Mouse (Mus musculus) layer of hippocampus, postnatal 36 days (tissue): ENCODE results near the gene Tmsb15b2. TPM values are rescaled to one million over a fixed set of nuclear protein-coding genes. Genes with fewer than 3 reads are reported as not detected.
"Not testable (repeated sequence)": the region's sequence is repeated elsewhere in the genome, so short reads cannot be mapped to it uniquely, and the experiment has no call there.

ENCODE experiments used
- DNase-seq, 2 experiments: peaks; one replicate each; pipeline ENCODE4 v3.0.0; 2022
- total RNA-seq, 2 experiments: library from RNA; stranded (reverse); gene quantifications; 2 replicates each; pipeline ENCODE4 v1.2.3; 2021

Tmsb15b2 gene
- total RNA-seq: 10 to 100 TPM; 17.8 to 19.9 TPM

DNA sequence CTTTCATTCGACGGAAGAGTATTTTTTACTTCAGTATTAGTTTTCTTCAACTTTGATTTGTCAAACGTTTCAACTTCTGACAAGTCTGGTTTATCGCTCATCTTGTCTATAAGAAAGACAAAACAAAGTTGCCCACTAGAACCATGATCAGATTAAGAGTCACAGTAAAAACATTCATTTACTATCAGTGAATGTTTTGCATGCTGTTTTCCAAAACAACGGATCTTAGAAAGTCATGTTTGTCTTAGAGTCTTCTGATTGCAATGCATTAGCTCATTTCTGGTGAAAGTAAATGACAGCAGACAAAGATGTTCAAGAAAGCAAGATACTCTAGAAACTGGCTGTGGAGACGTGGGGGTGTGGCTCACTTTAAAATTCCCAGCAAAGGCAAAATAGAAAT lies at the start of gene Tmsb15b2:
TSS of gene Tmsb15b2 (minus strand) at position 101 of the 400 bp plus-strand sequence.
- DNase-seq: not testable (repeated sequence)

DNA sequence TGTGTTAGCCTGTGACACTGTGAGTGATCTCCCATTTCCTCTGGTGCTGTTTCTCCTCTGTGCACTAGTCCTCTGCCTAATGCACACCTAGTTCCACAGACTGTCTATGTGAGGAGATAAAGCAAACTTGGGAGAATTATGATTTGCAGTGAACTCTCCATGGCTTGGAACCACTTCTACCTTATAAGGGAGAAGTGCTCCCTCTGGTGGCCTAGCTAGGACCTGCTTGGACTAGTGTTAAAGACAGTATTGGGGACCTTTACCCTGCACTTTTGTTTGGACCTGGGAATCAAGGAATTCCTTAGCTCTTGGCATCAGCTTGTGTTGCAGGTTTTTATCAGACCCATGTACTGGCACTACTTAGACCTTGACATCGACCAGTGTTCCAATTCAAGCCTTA lies 44.0 kb upstream of the Tmsb15b2 start:
- DNase-seq: peak; percentile 20 to 38

DNA sequence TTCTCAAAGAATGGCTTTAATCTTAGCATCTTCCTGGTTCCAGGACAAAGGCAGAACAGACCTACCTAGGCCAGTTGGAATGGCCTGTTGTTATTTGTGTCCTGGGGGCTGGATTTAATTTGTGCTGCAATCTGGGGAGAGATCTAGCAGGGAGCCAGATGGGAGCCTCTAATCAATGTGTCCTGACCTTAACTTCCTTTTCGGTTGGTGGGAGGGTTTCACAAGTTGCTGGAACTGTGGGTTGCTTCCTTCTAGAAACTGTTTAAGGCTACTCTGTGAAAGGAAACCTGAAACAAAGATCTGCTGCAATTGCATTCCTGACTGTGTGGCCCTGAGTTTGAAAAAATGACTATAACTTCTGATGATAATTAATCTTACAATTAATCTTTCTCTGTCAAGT lies 42.4 kb upstream of the Tmsb15b2 start:
- no peak for DNase-seq

DNA sequence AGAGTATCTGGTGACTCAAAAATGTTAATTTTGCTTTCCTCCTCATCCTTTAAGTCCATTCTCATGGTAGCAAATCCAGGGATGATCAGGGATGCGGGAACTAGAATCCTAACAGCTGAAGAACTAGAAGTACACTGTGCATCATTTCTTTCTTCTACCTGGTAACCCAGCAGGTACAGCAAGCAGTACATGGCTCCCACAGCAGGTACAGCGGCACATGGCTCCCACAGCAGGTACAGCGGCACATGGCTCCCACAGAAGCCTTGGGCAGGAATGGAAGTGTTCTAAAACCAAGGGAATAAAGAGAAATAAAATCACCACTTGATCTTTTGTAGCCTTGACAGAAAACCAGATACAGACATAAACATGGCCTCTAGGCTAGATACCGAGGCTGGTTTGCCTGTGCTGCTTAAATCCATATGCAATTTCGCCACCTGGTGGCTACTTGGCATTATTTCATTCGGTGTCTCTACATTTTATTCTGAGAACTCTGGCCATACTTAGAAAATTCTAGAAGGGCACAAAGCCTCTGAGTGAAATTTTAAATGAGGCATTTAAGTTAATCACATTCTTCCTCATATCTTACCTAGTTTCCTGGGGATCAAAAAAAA lies 39.9 kb upstream of the Tmsb15b2 start:
- peak; percentile 21 to 27 for DNase-seq

DNA sequence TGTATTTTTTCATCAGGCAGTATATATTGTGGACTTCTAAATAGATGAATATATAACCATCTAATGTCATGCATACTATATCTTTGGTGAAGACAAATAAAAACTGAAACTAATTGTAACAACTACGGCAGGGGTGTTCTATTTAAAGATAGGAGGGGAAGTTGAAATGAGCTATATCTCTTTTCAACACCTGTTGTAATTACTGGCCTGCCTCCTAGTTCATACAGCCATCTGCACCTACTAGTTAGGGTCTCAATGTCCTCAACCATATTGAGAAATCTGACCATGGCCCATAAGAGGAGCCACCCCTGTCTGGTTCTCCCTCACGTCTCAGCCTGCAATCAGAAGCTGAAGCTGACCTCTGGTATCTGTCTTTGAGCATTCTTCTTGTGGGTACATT lies 21.0 kb upstream of the Tmsb15b2 start:
- DNase-seq: no peak

DNA sequence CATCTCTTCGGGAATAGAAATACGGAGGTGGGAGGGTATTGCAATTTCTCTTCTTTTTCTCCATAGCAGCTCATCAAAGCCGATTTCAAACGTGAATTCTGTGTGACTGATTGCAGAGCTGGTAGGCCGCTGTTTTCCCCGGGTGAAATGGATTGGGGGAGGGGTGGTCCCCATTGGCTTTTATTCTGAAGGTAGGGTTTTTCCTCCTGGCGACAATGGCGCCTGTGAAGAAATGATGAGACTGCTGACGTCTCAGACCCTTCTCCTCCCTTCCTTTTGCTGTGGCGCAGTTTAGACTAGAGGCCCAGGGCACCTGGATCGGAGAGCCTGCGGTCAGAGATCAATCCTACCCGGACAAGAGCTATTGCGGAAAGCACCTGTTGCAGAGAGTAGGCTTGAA lies 18.3 kb upstream of the Tmsb15b2 start:
- no peak for DNase-seq

DNA sequence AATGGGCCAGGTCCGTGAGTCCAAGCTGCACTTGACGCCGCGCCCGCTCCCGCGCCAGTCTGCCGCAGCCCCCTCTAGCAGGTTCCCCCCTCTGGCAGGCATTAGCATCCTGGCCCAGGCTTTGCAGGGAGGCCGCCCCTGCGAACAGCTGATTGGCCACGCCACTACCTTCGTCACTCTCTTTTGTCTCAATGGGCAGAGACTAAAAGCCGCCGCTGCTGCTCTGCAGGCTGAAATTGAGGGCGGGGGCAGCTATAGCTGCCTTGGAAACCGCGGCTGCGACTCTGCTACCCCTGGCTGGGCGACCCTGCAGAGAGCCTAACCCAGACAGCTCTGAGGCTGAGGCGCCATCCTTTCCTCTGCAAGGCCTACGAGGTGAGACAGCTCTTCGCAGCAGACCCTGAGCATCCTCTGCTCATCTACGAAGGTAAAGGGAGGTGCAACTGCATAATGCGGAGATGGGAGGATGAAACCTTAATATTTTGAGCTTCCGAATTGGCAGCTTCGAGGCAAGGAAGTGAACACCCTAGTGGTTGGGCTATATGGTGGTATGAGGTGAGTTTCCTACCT lies 17.8 kb upstream of the Tmsb15b2 start, which contains the start of gene Zcchc18:
TSS of gene Zcchc18 (plus strand) at position 178 of the 570 bp plus-strand sequence.
- peak; percentile 79 to 85 for DNase-seq

DNA sequence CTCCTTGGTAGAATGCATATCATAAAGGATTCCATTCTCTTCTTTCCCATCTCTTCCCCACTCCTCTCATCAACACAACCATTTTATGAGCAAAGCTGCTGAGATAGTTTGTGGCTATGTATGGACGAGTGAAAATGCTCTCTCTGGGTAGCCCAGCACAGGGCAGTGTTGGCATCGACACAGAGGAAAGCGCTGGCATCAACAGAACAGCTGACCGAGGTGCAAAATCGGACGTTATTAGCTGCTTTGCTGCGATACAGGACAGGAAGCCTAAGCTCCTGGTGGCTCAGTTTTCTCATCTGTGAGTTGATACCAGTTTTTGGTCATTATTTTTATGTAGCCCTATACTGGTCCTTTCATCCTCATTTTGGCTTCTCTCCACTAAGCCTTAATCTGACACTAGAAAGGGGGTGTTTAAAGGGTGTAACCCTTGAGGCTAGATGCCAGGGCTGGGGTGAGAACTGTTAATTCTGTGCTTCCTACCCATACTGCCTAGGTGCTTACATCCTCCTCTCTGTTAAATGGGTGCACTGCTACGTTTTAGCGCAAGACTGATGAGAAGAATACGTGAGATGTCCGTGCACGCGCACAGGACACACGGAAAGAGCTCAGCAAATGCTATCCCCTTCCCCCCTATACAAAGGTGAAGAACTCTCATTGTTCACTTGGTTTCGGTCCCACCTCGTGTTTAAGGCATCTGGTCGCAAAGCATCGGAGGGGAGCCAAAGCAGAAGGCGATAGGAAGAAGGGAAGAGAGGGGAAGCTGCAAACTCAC lies 17.1 kb upstream of the Tmsb15b2 start:
- no peak for DNase-seq

DNA sequence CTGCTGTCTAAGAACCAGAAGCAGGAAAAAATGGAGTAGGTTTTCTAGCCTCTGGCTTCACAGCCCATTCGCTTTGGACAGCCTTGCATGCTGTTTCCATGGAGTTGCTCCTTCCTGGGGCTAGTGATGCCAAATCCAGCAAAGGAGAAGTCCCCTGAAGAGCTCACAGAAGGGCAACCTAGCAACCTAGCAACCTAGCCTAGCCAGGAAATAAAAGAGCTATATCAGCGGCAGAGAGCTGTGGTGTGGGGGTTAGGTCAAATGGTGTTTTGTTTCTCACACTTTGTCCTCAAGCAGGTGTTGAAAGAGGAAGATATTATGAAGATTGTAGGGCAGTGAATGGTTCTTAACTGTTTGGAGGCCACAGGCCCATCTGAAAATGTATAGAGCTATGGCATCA lies 16.0 kb upstream of the Tmsb15b2 start:
- DNase-seq: no peak

DNA sequence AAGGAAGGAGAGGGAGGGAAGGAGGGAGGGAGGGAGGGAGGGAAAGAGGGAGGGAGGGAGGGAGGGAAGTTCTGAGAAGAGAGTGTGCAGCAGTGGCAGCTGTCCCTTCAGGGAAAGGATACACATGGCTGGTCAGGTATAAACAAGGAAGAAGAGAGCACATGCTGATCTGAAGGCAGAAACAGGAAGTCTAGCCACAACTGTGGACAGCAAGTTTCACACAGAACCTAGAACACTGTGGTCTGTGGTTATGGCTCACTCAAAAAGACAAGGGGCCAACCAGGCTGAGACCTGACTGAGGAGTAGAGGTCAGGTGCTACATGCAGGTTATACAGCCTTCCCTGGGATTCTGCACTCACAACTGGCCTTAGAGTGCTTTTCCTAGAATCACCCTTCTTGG lies 10.7 kb upstream of the Tmsb15b2 start:
- DNase-seq: no peak

DNA sequence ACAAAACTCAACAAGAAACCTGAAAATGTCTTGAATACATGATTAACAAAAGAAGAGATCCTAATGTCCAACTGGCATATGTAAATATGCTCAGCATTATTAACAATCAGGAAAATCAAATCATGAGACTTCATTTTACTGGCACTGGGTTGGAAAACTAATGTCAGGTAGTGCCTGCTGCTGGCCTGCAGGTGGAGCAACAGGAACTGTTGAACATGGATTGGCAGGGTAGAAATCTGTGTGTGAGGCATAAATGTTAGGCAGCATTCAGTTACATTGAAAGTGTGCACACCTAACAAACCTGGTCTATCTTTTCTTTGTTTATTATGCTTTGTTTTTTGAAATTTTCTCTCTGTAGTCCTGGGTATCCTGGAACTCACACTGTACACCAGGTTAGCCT lies 3.3 kb upstream of the Tmsb15b2 start:
- no peak for DNase-seq

DNA sequence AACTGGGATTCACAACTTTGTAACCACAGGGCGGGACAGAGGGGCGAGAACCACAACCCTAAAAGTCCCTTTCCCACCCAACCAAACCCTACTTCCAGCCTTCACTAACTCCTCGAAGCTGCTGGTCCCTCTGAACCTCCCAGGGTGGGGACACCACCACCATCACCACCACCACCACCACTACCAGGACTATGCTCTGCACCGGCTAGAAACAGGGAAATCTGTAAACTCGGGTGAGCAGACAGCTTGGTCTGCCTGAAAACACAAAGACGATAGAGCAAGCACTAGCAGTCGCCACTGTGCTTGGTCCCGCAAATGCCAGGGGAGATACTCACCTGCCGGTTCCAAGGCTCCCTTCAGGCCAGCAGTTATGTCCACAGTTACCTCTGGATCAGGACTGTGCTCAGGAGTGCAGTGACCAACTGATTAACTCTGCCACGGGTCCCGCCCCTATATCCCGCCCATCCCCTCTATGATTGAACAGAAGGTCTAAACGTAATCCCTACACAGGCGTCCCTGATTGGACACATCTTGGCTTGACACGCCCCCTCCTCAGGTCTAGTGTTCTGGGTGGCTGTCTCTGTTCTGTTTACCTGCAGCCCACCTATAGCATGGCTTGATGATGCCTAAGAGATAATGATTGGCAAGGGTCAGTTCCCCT lies 1.3 kb upstream of the Tmsb15b2 start, which contains the start of the genes Tmsb15l and Tmsb15b1:
TSS of gene Tmsb15l (minus strand) at position 446 of the 661 bp plus-strand sequence.
TSS of gene Tmsb15b1 (minus strand) at position 451 of the 661 bp plus-strand sequence.
- DNase-seq: peak; percentile 28 to 70

DNA sequence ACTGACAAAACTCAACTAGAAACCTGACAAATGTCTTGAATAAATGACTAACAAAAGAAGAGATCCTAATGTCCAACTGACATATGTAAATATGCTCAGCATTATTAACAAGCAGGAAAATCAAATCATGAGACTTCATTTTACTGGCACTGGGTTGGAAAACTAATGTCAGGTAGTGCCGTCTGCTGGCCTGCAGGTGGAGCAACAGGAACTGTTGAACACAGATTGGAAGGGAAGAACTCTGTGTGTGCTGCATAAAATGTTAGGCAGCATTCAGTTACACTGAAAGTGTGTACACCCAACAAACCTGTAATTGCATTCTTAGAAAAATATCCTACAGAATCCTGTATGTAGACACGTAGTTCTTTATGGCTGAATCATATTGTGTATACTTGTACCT lies 15.6 kb downstream of the Tmsb15b2 start:
- DNase-seq: no peak

DNA sequence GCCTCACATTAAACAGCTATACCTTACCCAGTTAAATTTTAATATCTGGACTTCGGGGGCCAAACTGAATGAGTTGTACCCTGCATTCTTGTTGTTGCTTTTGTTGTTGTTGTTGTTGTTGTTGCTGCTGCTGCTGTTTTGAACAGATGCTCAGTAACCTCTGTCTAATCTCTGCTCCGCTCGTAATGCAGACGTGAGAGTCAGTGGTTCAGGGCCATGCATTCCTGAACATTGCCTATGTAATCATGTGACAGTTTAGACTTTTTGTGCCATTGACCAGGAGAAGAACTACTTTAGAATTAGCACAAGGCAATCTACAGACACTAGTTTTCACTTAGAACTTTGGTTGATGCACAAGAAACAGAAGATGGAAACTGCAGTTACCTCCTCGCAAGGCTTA lies 17.0 kb downstream of the Tmsb15b2 start:
- DNase-seq: not testable (repeated sequence)

DNA sequence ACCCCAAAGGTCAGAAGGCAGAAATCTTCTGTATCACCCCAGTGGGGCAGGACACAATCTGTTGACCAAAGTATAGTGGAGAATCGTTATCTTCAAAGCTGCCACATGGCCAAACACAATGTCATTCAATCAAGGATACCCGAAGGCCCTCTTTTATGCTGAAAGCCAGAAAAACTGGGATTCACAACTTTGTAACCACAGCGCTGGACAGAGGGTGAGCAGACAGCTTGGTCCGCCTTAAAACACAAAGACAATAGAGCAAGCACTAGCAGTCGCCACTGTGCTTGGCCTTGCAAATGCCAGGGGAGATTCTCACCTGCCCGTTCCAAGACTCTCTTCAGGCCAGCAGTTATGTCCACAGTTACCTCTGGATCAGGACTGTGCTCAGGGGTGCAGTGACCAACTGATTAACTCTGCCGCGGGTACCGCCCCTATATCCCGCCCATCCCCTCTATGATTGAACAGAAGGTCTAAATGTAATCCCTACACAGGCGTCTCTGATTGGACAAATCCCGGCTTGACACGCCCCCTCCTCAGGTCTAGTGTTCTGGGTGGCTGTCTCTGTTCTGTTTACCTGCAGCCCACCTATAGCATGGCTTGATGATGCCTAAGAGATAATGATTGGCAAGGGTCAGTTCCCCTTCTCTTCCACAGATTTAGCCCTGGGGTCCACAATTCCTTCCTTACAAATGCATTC lies 17.6 kb downstream of the Tmsb15b2 start:
- DNase-seq: peak; percentile 58 to 67

DNA sequence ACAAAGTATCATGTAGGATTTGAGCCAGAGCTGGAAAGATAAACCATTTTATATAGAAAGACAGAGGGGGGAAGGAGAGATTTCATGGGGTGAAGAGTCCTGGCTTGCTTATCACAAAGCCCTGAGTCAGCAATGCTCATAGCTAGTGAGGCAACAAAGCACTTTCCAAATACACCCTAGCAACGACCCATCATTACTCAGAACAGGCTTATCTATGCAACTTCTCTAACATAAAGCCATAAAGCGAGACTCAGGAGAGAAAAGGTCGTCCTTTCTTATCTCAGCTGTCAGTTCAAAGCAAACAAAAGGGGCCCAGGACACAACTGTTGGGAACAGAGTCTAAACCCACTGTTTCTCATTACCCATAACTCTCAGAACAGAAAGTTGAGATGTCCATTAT lies 37.3 kb downstream of the Tmsb15b2 start:
- DNase-seq: no peak

DNA sequence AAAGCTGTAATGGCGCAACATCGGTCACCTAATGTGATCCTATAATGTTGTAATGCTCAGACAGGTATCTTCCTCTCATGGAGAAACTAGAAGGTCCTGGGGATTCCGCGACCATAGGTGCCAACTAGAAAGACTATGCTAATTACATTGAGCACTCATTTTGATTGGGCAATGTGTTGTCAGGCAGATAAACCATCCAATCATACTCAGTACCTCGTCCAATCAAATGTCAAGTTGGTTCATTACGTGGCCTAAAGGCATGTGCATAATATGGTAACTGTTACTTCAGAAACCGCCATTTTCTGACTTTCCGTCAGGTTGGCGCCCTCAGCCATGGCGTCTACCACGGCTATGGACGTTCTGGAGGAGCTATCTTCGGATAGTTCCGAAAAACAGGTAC lies 48.3 kb downstream of the Tmsb15b2 start, which contains the start of gene H2bfm:
TSS of gene H2bfm (plus strand) at position 295 of the 400 bp plus-strand sequence.
- no peak for DNase-seq

DNA sequence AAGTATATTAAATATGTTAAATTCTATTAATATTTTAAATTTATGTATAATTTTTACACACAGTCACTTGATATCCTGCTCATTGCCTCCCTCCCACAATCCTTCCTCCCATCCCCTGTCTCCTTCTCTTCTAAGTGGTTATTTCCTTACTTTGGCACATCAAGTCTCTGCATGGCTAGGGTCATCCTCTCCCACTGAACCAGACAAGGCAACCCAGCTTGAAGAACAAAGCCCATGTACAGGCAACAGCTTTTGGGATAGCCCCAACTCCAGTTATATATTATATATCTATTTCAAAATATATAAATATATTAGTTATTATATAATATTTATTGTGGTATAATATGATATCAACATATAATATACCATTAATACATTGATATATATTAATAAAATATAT lies 49.4 kb downstream of the Tmsb15b2 start:
- DNase-seq: no peak
